Mouse (Mus musculus) forebrain, postnatal 0 days (tissue): ENCODE measurements around the gene Gbp7. TPM values are rescaled to one million over a fixed set of nuclear protein-coding genes. Genes with fewer than 3 reads are reported as not detected.

Experiments used
- ATAC-seq: fragments of 200-750 bp; cut with Nextera tagmentation; 2 replicates; pipeline ENCODE4 v1.8.0; 2017; ENCODE audit warnings: mild to moderate bottlenecking, moderate library complexity
- DNase-seq: peaks from one replicate; pipeline ENCODE4 v3.0.0-alpha.2; 2015
- H3K27ac ChIP-seq: fragments of 300-500 bp; sonication (generic); 2 replicates; pipeline ENCODE4 v1.5.1; 2014; ENCODE audit warnings: low read depth, mild to moderate bottlenecking, antibody characterized with exemption, low read length, moderate library complexity, mixed read lengths
- H3K27me3 ChIP-seq: fragments of 300-500 bp; sonication (generic); 2 replicates; pipeline ENCODE4 v1.6.1; 2014; ENCODE audit warnings: mild to moderate bottlenecking, low read length, mixed read lengths; ENCODE audit not compliant: insufficient read depth
- H3K36me3 ChIP-seq: fragments of 300-500 bp; sonication (generic); 2 replicates; pipeline ENCODE4 v1.6.1; 2014; ENCODE audit warnings: mild to moderate bottlenecking, moderate library complexity; ENCODE audit not compliant: insufficient read depth
- H3K4me1 ChIP-seq: fragments of 300-500 bp; sonication (generic); 2 replicates; pipeline ENCODE4 v1.6.1; 2014; ENCODE audit warnings: antibody characterized with exemption; ENCODE audit not compliant: insufficient read depth
- H3K4me2 ChIP-seq: fragments of 300-500 bp; sonication (generic); 2 replicates; pipeline ENCODE4 v1.6.1; 2014; ENCODE audit warnings: low read depth, mild to moderate bottlenecking, moderate library complexity
- H3K4me3 ChIP-seq: fragments of 300-500 bp; sonication (generic); 2 replicates; pipeline ENCODE4 v1.5.1; 2014; ENCODE audit warnings: low read depth, low read length, mixed read lengths
- H3K9ac ChIP-seq: fragments of 300-500 bp; sonication (generic); 2 replicates; pipeline ENCODE4 v1.6.1; 2014; ENCODE audit warnings: mild to moderate bottlenecking
- H3K9me3 ChIP-seq: fragments of 300-500 bp; sonication (generic); 2 replicates; pipeline ENCODE4 v1.6.1; 2016; ENCODE audit warnings: low read length
- CTCF ChIP-seq: sonication (generic); IDR thresholded peaks from 2 replicates; pipeline ENCODE4 v1.5.1; 2016; ENCODE audit warnings: antibody characterized with exemption, control low read depth, low read depth
- WGBS: fragments of 180-500 bp; shearing (Covaris S2); extraction: QIAGEN DNeasy Blood & Tissue Kit; methylation state at CpG from one replicate; pipeline ENCODE4 v1.1.7; 2014; 5-methylcytosine and 5-hydroxymethylcytosine counted together
- polyA plus RNA-seq: library from polyadenylated mRNA; unstranded; fragments of >200 nt; fragmentation: Nextera tagmentation; extraction: Ambion mirVana; gene quantifications from 2 replicates; pipeline ENCODE4 v1.2.1, GENCODE M21; 2015
- total RNA-seq: library from RNA; depleted of rRNA; stranded (reverse); fragments of >200 nt; gene quantifications from 2 replicates; pipeline ENCODE4 v1.2.3, GENCODE M21; 2014; rRNA removed

Gene Gbp7
- total and polyA plus RNA-seq, 2 experiments from 2014 or later = 2.5 to 3.0 TPM

GRCm38 (mm10) chr3:142590431-142591067 is 60.4 kb downstream of the Gbp7 start:
- ATAC-seq (no peak), DNase-seq (no peak)
- Histone ChIP-seq H3K27me3 (no peaks in the 10 kb centered on the region), H3K9me3 (no peaks in the 10 kb centered on the region), H3K9ac (no peak overlapping the region), H3K27ac (no peak overlapping the region), H3K36me3 (no peaks in the 10 kb centered on the region), H3K4me1 (no peaks in the 10 kb centered on the region), H3K4me2 (no peak overlapping the region), H3K4me3 (no peak overlapping the region)
- WGBS = 91% methylated on average over 4 of the region's 4 CpGs
- TF ChIP-seq CTCF = no peak

- Histone ChIP-seq H3K4me1 (no peaks in the 10 kb centered on the region), H3K27me3 (no peaks in the 10 kb centered on the region), H3K4me3 (no peak within 1 kb of the TSS), H3K4me2 (no peak within 1 kb of the TSS), H3K27ac (no peak within 1 kb of the TSS), H3K9me3 (no peaks in the 10 kb centered on the region), H3K9ac (no peak within 1 kb of the TSS), H3K36me3 (no peaks in the 10 kb centered on the region)
- DNase-seq (no peak), ATAC-seq (no peak)
- 82% methylated on average over 1 of the region's 1 CpGs for WGBS
- TF ChIP-seq CTCF = no peak
Measured at GRCm38 (mm10) chr3:142594547-142594946, 64.4 kb downstream of the Gbp7 start, which contains the start of gene Gbp2b. TSS of gene Gbp2b (plus strand) at chr3:142594847.

GRCm38 (mm10) chr3:142597923-142598322 is 67.8 kb downstream of the Gbp7 start:
- Histone ChIP-seq H3K4me1 (no peaks in the 10 kb centered on the region), H3K36me3 (no peaks in the 10 kb centered on the region), H3K4me3 (no peak overlapping the region), H3K27me3 (no peaks in the 10 kb centered on the region), H3K27ac (no peak overlapping the region), H3K9me3 (no peaks in the 10 kb centered on the region), H3K9ac (no peak overlapping the region), H3K4me2 (no peak overlapping the region)
- no peak for DNase-seq
- no peak for TF ChIP-seq CTCF
- WGBS = 83% methylated on average over 3 of the region's 3 CpGs
- no peak for ATAC-seq

Other genes with a start within 250 kb of the Gbp7 start
- gene Pdlim5, start 134.6 kb upstream of the Gbp7 start, total RNA-seq = 15.9 and 20.1 TPM in 2 replicates
- gene Pdlim5, start 134.6 kb upstream of the Gbp7 start, polyA plus RNA-seq = 7.4 and 12.2 TPM in 2 replicates
- gene Gbp5, start 36.4 kb upstream of the Gbp7 start, total RNA-seq = 0.29 and 0.85 TPM in 2 replicates
- 0.25 and 0.36 TPM in 2 replicates for gene Gbp5, start 36.4 kb upstream of the Gbp7 start, polyA plus RNA-seq
- gene Gbp3, start 29.7 kb downstream of the Gbp7 start, total RNA-seq = 2.6 and 5.0 TPM in 2 replicates
- gene Gbp3, start 29.7 kb downstream of the Gbp7 start, polyA plus RNA-seq = 2.7 and 3.1 TPM in 2 replicates
- gene Gbp2b, start 64.5 kb downstream of the Gbp7 start, total RNA-seq = not detected in 2 replicates
- gene Gbp2b, start 64.5 kb downstream of the Gbp7 start, polyA plus RNA-seq = not detected in 2 replicates
- 1.5 and 2.1 TPM in 2 replicates for gene Gbp2, start 90.3 kb downstream of the Gbp7 start, total RNA-seq
- 1.1 and 1.5 TPM in 2 replicates for gene Gbp2, start 90.3 kb downstream of the Gbp7 start, polyA plus RNA-seq
- 2.9 and 5.6 TPM in 2 replicates for gene Kyat3, start 170.7 kb downstream of the Gbp7 start, total RNA-seq
- gene Kyat3, start 170.7 kb downstream of the Gbp7 start, polyA plus RNA-seq = 4.0 and 5.0 TPM in 2 replicates
- gene Gtf2b, start 234.7 kb downstream of the Gbp7 start, total RNA-seq = 47.1 and 55.0 TPM in 2 replicates
- 59.8 and 72.1 TPM in 2 replicates for gene Gtf2b, start 234.7 kb downstream of the Gbp7 start, polyA plus RNA-seq